Mouse (Mus musculus) megakaryocyte, embryonic 14.5 days (primary cell): ENCODE results near the gene Pitpna.

Experiments used
- FLI1 ChIP-seq: IDR thresholded peaks from 2 replicates; pipeline ENCODE4 v1.6.1; 2012; ENCODE audit warnings: low read length, inconsistent platforms, mixed read lengths
- GATA1 ChIP-seq: IDR thresholded peaks from 3 replicates; pipeline ENCODE4 v1.6.1; 2012; ENCODE audit warnings: mixed read lengths, low read length, inconsistent platforms, borderline replicate concordance

DNA sequence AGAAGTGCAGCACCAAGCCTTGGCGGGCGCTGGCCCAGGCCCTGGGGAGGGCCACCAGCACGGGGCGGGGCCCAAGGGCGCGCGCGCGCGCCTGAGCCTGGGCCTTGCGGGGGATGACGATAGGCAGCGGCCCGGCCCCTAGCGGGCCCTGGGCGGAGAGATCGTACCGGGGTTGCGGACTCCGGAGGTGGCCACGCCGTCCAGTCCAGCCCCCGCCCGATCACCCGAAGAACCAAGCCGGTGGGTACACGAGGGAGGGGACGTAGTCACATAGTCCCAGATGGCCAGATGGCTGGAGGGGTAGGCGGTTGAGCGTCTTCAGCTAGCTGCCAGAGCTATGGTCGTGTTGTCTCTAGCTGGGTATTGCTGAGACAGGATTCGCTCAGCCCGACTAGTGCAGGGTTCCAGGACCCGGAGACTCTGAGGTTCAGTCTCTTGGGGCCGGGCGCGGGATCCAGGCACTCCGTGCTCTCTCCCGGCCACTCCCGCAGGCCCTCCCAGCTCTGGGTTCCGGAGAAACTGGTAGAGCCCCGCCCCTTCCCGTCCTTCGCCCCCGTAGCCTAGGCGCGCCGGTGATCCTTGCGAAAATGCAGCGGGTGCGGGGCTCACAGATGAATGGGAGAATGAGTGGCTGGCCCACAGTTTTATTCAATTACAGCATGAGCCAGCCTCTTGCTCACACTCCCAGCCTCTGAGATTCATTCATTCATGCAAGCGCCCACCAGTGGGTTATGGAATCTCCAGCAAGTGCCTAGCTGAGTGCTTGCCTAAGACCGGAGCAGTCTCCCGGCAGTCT, 63.7 kb downstream of the Pitpna start:
- TF ChIP-seq GATA1, result no peak
- TF ChIP-seq FLI1, result no peak
